Mouse (Mus musculus): ENCODE data around the gene Fam120b.

GRCm38 (mm10) chr17:15431021-15431514, 35.1 kb downstream of the Fam120b start:
- TF ChIP-seq POLR2A (IDR thresholded peaks at IDR 0.05; ENCODE audit: control insufficient read depth, extremely low read depth, insufficient read depth, low read length, poor library complexity) (no peak), CTCF (IDR thresholded peaks at IDR 0.05; ENCODE audit: borderline replicate concordance, control insufficient read depth, extremely low read depth, insufficient read depth, low read length, poor library complexity) (no peak)
